Mouse (Mus musculus): ENCODE data around the gene Daam1. TPM values are rescaled to one million over a fixed set of nuclear protein-coding genes. Genes with fewer than 3 reads are reported as not detected.
A peak's percentile ranks its signal among the peaks of the same experiment; 100 is the strongest.

Gene Daam1
- polyA plus RNA-seq, 2 experiments, result 10.7 to 11.8 TPM

DNA sequence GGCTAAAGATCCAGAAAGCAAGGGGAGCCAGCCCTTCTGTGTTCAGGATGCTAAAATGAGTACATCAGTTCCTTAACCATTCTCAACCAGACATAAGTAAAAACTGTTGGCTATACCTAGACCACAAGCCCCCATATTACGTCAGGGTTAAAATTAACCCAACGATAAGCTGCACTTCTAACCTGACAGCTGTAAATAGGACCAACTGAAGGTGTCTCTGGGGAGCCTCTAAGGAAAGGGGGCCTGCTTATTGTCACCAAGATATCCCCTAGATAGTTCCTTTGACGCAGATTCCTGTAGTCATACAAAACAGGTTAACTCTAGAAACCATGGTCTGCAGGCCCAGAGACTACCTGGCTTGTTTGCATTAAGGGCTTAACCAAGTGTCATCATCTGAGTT lies 174.4 kb downstream of the Daam1 start:
- Histone ChIP-seq H3K27ac (replicated peaks; ENCODE audit: low read depth, low read length) (no peak overlapping the region), H3K36me3 (ENCODE audit: control insufficient read depth, insufficient read depth, low read length) (no peaks in the 10 kb centered on the region), H3K4me2 (replicated peaks; ENCODE audit: low read depth, low read length, severe bottlenecking) (no peak overlapping the region), H3K27me3 (ENCODE audit: control insufficient read depth, insufficient read depth, low read length) (no peaks in the 10 kb centered on the region), H3K9me3 (ENCODE audit: control insufficient read depth, low read length) (no peaks in the 10 kb centered on the region), H3K4me3 (replicated peaks; ENCODE audit: low read length) (no peak overlapping the region), H3K9ac (ENCODE audit: low read depth, low read length, severe bottlenecking) (no peak overlapping the region), H3K4me1 (ENCODE audit: control insufficient read depth, insufficient read depth, low read length) (no peaks in the 10 kb centered on the region)
- 77% methylated on average over 3 of the region's 3 CpGs for WGBS
- TF ChIP-seq POLR2A (IDR thresholded peaks at IDR 0.05; ENCODE audit: borderline replicate concordance, extremely low read depth, insufficient read depth, insufficient read length), result no peak
- ATAC-seq (ENCODE audit: low FRiP score, low read depth) (no peak), DNase-seq (ENCODE audit: low spot score) (no peak)

DNA sequence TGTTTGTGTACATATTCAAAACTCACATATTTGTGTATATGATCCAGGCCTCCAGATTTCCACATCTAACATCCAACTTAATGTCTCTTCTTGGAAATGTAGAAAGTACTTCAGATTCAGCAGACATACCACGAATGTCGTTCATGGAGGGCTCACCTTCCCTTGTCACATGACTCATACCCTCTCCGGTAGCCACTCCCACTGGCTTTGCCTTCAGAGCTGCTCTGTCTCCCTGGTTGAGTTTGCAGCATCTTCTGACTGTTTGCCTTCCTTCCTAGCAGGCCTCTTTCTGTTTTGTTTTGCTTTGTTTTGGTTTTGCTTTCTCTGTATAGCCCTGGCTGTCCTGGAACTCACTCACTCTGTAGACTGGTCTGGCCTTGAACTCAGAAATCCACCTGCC lies 176.8 kb downstream of the Daam1 start:
- no peaks in the 10 kb centered on the region for H3K27me3 ChIP-seq (ENCODE audit: control insufficient read depth, insufficient read depth, low read length)
- H3K4me1 ChIP-seq (ENCODE audit: control insufficient read depth, insufficient read depth, low read length), result no peaks in the 10 kb centered on the region
- no peak overlapping the region for H3K4me3 ChIP-seq (replicated peaks; ENCODE audit: low read length)
- WGBS, result 78% methylated on average over 3 of the region's 3 CpGs
- H3K36me3 ChIP-seq (ENCODE audit: control insufficient read depth, insufficient read depth, low read length), result no peaks in the 10 kb centered on the region
- H3K9me3 ChIP-seq (ENCODE audit: control insufficient read depth, low read length), result no peaks in the 10 kb centered on the region
- DNase-seq (ENCODE audit: low spot score) (no peak), ATAC-seq (ENCODE audit: low FRiP score, low read depth) (no peak)
- no peak overlapping the region for H3K9ac ChIP-seq (ENCODE audit: low read depth, low read length, severe bottlenecking)
- H3K27ac ChIP-seq (replicated peaks; ENCODE audit: low read depth, low read length), result no peak overlapping the region
- H3K4me2 ChIP-seq (replicated peaks; ENCODE audit: low read depth, low read length, severe bottlenecking), result no peak overlapping the region
- no peak for TF ChIP-seq POLR2A (IDR thresholded peaks at IDR 0.05; ENCODE audit: borderline replicate concordance, extremely low read depth, insufficient read depth, insufficient read length)

DNA sequence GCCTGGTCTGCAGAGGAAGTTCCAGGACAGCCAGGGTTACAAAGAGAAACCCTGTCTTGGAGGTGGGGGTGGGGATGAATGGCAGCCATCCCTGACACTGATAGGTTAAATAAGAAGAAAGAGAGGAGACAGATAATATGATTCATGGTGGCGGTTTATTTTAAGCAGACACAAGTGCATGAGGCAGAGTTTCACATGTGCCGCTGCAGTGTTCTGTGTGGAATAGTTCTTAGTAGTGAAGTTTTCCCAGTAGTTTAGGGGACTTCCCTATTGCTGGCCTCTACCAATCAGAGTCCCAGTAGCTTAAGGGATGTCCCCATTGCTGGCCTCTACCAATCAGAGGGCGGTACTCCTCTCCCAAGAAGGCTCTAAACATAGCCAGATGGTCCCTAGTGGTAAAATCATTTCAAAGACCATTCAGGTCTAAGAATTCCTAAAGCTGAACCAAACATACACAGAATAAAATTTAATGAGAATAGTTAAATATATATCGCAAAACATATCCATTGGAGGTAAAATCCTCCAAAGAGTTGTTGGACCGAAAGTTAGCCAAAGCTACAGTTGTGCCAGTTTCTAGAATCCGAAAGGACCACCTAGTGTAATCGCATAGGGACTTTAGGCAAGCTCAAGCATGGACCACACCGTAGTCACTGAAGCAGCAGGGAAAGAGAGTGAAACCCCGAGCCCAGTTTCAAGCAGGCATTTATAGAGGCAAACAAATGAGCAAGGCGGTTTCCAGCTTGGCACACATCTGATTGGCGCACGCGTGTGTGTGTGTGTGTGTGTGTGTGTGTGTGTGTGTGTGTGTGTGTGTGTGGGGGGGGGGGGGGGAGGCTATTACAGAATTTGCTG lies 178.4 kb downstream of the Daam1 start:
- H3K4me2 ChIP-seq (replicated peaks; ENCODE audit: low read depth, low read length, severe bottlenecking), result no peak overlapping the region
- ATAC-seq (ENCODE audit: low FRiP score, low read depth) (peak; percentile 76), DNase-seq (ENCODE audit: low spot score) (peak; percentile 38)
- no peaks in the 10 kb centered on the region for H3K9me3 ChIP-seq (ENCODE audit: control insufficient read depth, low read length)
- TF ChIP-seq POLR2A (IDR thresholded peaks at IDR 0.05; ENCODE audit: borderline replicate concordance, extremely low read depth, insufficient read depth, insufficient read length), result no peak
- H3K27ac ChIP-seq (replicated peaks; ENCODE audit: low read depth, low read length), result no peak overlapping the region
- H3K36me3 ChIP-seq (ENCODE audit: control insufficient read depth, insufficient read depth, low read length), result no peaks in the 10 kb centered on the region
- no peak overlapping the region for H3K9ac ChIP-seq (ENCODE audit: low read depth, low read length, severe bottlenecking)
- no peaks in the 10 kb centered on the region for H3K27me3 ChIP-seq (ENCODE audit: control insufficient read depth, insufficient read depth, low read length)
- no peak overlapping the region for H3K4me3 ChIP-seq (replicated peaks; ENCODE audit: low read length)
- H3K4me1 ChIP-seq (ENCODE audit: control insufficient read depth, insufficient read depth, low read length), result no peaks in the 10 kb centered on the region
- 65% methylated on average over 13 of the region's 13 CpGs for WGBS

- Histone ChIP-seq H3K4me2 (replicated peaks; ENCODE audit: low read depth, low read length, severe bottlenecking) (no peak overlapping the region), H3K4me1 (ENCODE audit: control insufficient read depth, insufficient read depth, low read length) (no peaks in the 10 kb centered on the region), H3K9ac (ENCODE audit: low read depth, low read length, severe bottlenecking) (no peak overlapping the region), H3K4me3 (replicated peaks; ENCODE audit: low read length) (no peak overlapping the region), H3K36me3 (ENCODE audit: control insufficient read depth, insufficient read depth, low read length) (no peaks in the 10 kb centered on the region), H3K27me3 (ENCODE audit: control insufficient read depth, insufficient read depth, low read length) (no peaks in the 10 kb centered on the region), H3K9me3 (ENCODE audit: control insufficient read depth, low read length) (no peaks in the 10 kb centered on the region), H3K27ac (replicated peaks; ENCODE audit: low read depth, low read length) (no peak overlapping the region)
- no peak for TF ChIP-seq POLR2A (IDR thresholded peaks at IDR 0.05; ENCODE audit: borderline replicate concordance, extremely low read depth, insufficient read depth, insufficient read length)
- no peak for ATAC-seq (ENCODE audit: low FRiP score, low read depth)
- DNase-seq (ENCODE audit: low spot score), result no peak
- WGBS, result 80% methylated on average over 3 of the region's 3 CpGs
Observed at GRCm38 (mm10) chr12:72011404-72011803, 180.5 kb downstream of the Daam1 start.

DNA sequence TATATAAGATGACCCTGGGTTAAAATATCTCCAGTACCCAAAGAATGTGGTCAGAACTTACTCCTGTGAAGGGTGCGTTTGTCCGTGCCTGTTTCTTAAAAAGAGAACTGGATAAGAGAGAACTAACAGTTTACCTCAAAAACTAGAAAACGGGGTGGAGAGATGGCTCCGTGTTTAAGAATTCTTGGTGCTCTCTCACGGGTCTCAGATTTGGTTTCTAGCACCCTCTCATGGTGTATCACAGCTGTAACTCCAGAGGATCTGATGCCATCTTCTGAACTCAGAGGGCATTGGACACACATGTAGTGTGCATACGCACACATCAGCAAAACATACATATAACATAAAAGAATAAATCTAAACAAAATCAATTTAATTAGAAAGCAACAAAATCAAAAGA lies 181.2 kb downstream of the Daam1 start:
- ATAC-seq (ENCODE audit: low FRiP score, low read depth), result no peak
- H3K9ac ChIP-seq (ENCODE audit: low read depth, low read length, severe bottlenecking), result no peak overlapping the region
- no peak overlapping the region for H3K4me3 ChIP-seq (replicated peaks; ENCODE audit: low read length)
- 88% methylated on average over 6 of the region's 6 CpGs for WGBS
- no peaks in the 10 kb centered on the region for H3K9me3 ChIP-seq (ENCODE audit: control insufficient read depth, low read length)
- no peaks in the 10 kb centered on the region for H3K4me1 ChIP-seq (ENCODE audit: control insufficient read depth, insufficient read depth, low read length)
- TF ChIP-seq POLR2A (IDR thresholded peaks at IDR 0.05; ENCODE audit: borderline replicate concordance, extremely low read depth, insufficient read depth, insufficient read length), result no peak
- H3K27ac ChIP-seq (replicated peaks; ENCODE audit: low read depth, low read length), result no peak overlapping the region
- no peak overlapping the region for H3K4me2 ChIP-seq (replicated peaks; ENCODE audit: low read depth, low read length, severe bottlenecking)
- no peaks in the 10 kb centered on the region for H3K27me3 ChIP-seq (ENCODE audit: control insufficient read depth, insufficient read depth, low read length)
- no peak for DNase-seq (ENCODE audit: low spot score)
- H3K36me3 ChIP-seq (ENCODE audit: control insufficient read depth, insufficient read depth, low read length), result no peaks in the 10 kb centered on the region

Measured in limb, embryonic 14.5 days (tissue).